Mouse (Mus musculus) heart, adult 2 months (tissue): ENCODE measurements at regions not wholly inside any gene's neighbourhood (a gene's known extent, or its start where the extent isn't known, plus 50 kb on each side); places are given as distances from the start of the nearest gene placed in this dataset.

Source experiments
- CTCF ChIP-seq: fragments of 200-600 bp; IDR thresholded peaks from 2 replicates; pipeline ENCODE4 v1.8.1; 2022; ENCODE audit warnings: antibody characterized with exemption, mild to moderate bottlenecking, moderate library complexity
- EP300 ChIP-seq: fragments of 200-500 bp; IDR thresholded peaks from 2 replicates; pipeline ENCODE4 v1.6.1; 2011; ENCODE audit warnings: low read depth, low read length, control low read depth; ENCODE audit not compliant: insufficient read depth
- POLR2A ChIP-seq: fragments of 200-500 bp; IDR thresholded peaks from 2 replicates; pipeline ENCODE4 v1.6.1; 2011; ENCODE audit warnings: mild to moderate bottlenecking, low read depth, low read length, control low read depth; ENCODE audit not compliant: insufficient read depth

GRCm38 (mm10) chr12:39038656-39039055 is 259.5 kb downstream of the Etv1 start:
- TF ChIP-seq EP300 (no peak), POLR2A (no peak), CTCF (no peak)
